Mouse (Mus musculus): ENCODE measurements at regions not wholly inside any gene's neighbourhood (a gene's known extent, or its start where the extent isn't known, plus 50 kb on each side); places are given as distances from the start of the nearest gene placed in this dataset.

- no peak for DNase-seq (ENCODE audit: low spot score in 2 of 2)
Measured at GRCm38 (mm10) chr15:51103948-51104347, 2780.8 kb upstream of the Gm7489 start.

GRCm38 (mm10) chr15:51104362-51104761, 2780.3 kb upstream of the Gm7489 start:
- DNase-seq (ENCODE audit: low spot score in 2 of 2), result no peak

- DNase-seq (ENCODE audit: low spot score in 2 of 2), result no peak
Measured at GRCm38 (mm10) chr15:51104796-51105195, 2779.9 kb upstream of the Gm7489 start.

GRCm38 (mm10) chr15:51105359-51106008, 2779.2 kb upstream of the Gm7489 start:
- no peak for DNase-seq (ENCODE audit: low spot score in 2 of 2)

- DNase-seq (ENCODE audit: low spot score in 2 of 2), result no peak
Measured at GRCm38 (mm10) chr15:51110186-51110585, 2774.5 kb upstream of the Gm7489 start.

GRCm38 (mm10) chr15:51125896-51126295, 2758.8 kb upstream of the Gm7489 start:
- no peak for DNase-seq (ENCODE audit: low spot score in 2 of 2)

- no peak for DNase-seq (ENCODE audit: low spot score in 2 of 2)
Measured at GRCm38 (mm10) chr15:51131017-51131416, 2753.7 kb upstream of the Gm7489 start.

GRCm38 (mm10) chr15:51136121-51136520, 2748.6 kb upstream of the Gm7489 start:
- no peak for DNase-seq (ENCODE audit: low spot score in 2 of 2)

GRCm38 (mm10) chr15:51139507-51139906, 2745.2 kb upstream of the Gm7489 start:
- no peak for DNase-seq (ENCODE audit: low spot score in 2 of 2)

GRCm38 (mm10) chr15:51173976-51174620, 2710.6 kb upstream of the Gm7489 start:
- no peak for DNase-seq (ENCODE audit: low spot score in 2 of 2)

- no peak for DNase-seq (ENCODE audit: low spot score in 2 of 2)
Measured at GRCm38 (mm10) chr15:51176466-51176865, 2708.2 kb upstream of the Gm7489 start.

GRCm38 (mm10) chr15:51189134-51189533, 2695.6 kb upstream of the Gm7489 start:
- no peak for DNase-seq (ENCODE audit: low spot score in 2 of 2)

GRCm38 (mm10) chr15:51197466-51198158, 2687.1 kb upstream of the Gm7489 start:
- DNase-seq (ENCODE audit: low spot score in 2 of 2), result no peak

- DNase-seq (ENCODE audit: low spot score in 2 of 2), result no peak
Measured at GRCm38 (mm10) chr15:51203351-51203750, 2681.4 kb upstream of the Gm7489 start.

- DNase-seq (ENCODE audit: low spot score in 2 of 2), result no peak
Measured at GRCm38 (mm10) chr15:51206050-51206449, 2678.7 kb upstream of the Gm7489 start.

GRCm38 (mm10) chr15:51206773-51207172, 2677.9 kb upstream of the Gm7489 start:
- no peak for DNase-seq (ENCODE audit: low spot score in 2 of 2)

GRCm38 (mm10) chr15:51234873-51235272, 2649.8 kb upstream of the Gm7489 start:
- DNase-seq (ENCODE audit: low spot score in 2 of 2), result no peak

GRCm38 (mm10) chr15:51244596-51244995, 2640.1 kb upstream of the Gm7489 start:
- no peak for DNase-seq (ENCODE audit: low spot score in 2 of 2)

- no peak for DNase-seq (ENCODE audit: low spot score in 2 of 2)
Measured at GRCm38 (mm10) chr15:51247259-51247658, 2637.4 kb upstream of the Gm7489 start.

- peak in 1 of 2 experiments; percentile 18 for DNase-seq (ENCODE audit: low spot score in 2 of 2)
Measured at GRCm38 (mm10) chr15:51248034-51248788, 2636.5 kb upstream of the Gm7489 start.

- DNase-seq (ENCODE audit: low spot score in 2 of 2), result no peak
Measured at GRCm38 (mm10) chr15:51248789-51249040, 2636.0 kb upstream of the Gm7489 start.

- DNase-seq (ENCODE audit: low spot score in 2 of 2), result no peak
Measured at GRCm38 (mm10) chr15:51254143-51254542, 2630.6 kb upstream of the Gm7489 start.

All from urinary bladder, adult 18-20 months (tissue).